Mouse (Mus musculus) midbrain, embryonic 16.5 days (tissue): ENCODE measurements around the gene Chrm3. TPM values are rescaled to one million over a fixed set of nuclear protein-coding genes. Genes with fewer than 3 reads are reported as not detected.

Experiments used
- ATAC-seq: fragments of 200-750 bp; cut with Nextera tagmentation; 2 replicates; pipeline ENCODE4 v1.8.0; 2017; ENCODE audit warnings: moderate TSS enrichment
- H3K27ac ChIP-seq: fragments of 300-500 bp; sonication (generic); 2 replicates; pipeline ENCODE4 v1.5.1; 2014; ENCODE audit warnings: mild to moderate bottlenecking, low read length, mixed read lengths
- H3K27me3 ChIP-seq: fragments of 300-500 bp; sonication (generic); 2 replicates; pipeline ENCODE4 v1.6.1; 2014; ENCODE audit warnings: low read depth, low read length, mixed read lengths; ENCODE audit not compliant: control insufficient read depth, insufficient read depth
- H3K36me3 ChIP-seq: fragments of 300-500 bp; sonication (generic); 2 replicates; pipeline ENCODE4 v1.6.1; 2014; ENCODE audit warnings: mild to moderate bottlenecking, low read length, moderate library complexity, mixed read lengths; ENCODE audit not compliant: control insufficient read depth, insufficient read depth
- H3K4me1 ChIP-seq: fragments of 300-500 bp; sonication (generic); 2 replicates; pipeline ENCODE4 v1.6.1; 2014; ENCODE audit warnings: mild to moderate bottlenecking, low read length, mixed read lengths; ENCODE audit not compliant: control insufficient read depth, insufficient read depth
- H3K4me2 ChIP-seq: fragments of 300-500 bp; sonication (generic); 2 replicates; pipeline ENCODE4 v1.6.1; 2014; ENCODE audit warnings: mild to moderate bottlenecking, low read length, mixed read lengths
- H3K4me3 ChIP-seq: fragments of 300-500 bp; sonication (generic); 2 replicates; pipeline ENCODE4 v1.5.1; 2014; ENCODE audit warnings: low read depth, mild to moderate bottlenecking, low read length, moderate library complexity, mixed read lengths
- H3K9ac ChIP-seq: fragments of 300-500 bp; sonication (generic); 2 replicates; pipeline ENCODE4 v1.6.1; 2014; ENCODE audit warnings: low read depth, low read length, mixed read lengths
- H3K9me3 ChIP-seq: fragments of 300-500 bp; sonication (generic); replicated peaks from 2 replicates; pipeline ENCODE4 v1.6.1; 2014; ENCODE audit warnings: mild to moderate bottlenecking, low read length, mixed read lengths; ENCODE audit not compliant: control insufficient read depth, poor library complexity, severe bottlenecking
- WGBS: fragments of 180-500 bp; shearing (Covaris S2); extraction: QIAGEN DNeasy Blood & Tissue Kit; methylation state at CpG from one replicate; pipeline ENCODE4 v1.1.7; 2014; 5-methylcytosine and 5-hydroxymethylcytosine counted together
- polyA plus RNA-seq: library from polyadenylated mRNA; unstranded; fragments of >200 nt; fragmentation: Nextera tagmentation; extraction: Ambion mirVana; gene quantifications from 2 replicates; pipeline ENCODE4 v1.2.1, GENCODE M21; 2015

Gene Chrm3
- polyA plus RNA-seq, 1 experiment from 2014 or later = 5.0 TPM

DNA sequence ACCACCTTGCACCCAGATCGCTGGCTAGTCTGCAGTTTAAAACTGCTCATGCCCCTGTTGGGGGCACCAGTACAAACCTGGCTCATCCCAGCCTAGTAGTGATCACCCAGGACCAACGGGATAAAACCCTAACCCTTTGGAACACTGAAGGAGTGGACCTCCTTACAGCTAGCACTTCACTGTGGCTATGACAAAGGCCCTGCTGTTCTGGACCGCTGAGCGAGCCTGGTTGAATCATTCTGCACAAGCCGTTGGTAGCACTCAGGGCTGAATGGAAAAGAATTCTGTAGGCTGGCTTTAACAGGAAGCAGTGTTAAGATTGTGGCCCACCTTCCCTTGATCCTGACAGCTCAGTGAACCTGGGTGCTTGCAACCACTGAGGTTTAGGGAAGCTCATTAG is 470.2 kb downstream of the Chrm3 start:
- Histone ChIP-seq H3K27me3 (no peaks in the 10 kb centered on the region), H3K4me1 (no peaks in the 10 kb centered on the region), H3K9me3 (no peaks in the 10 kb centered on the region), H3K27ac (no peak overlapping the region), H3K4me2 (no peak overlapping the region), H3K9ac (no peak overlapping the region), H3K4me3 (no peak overlapping the region), H3K36me3 (no peaks in the 10 kb centered on the region)
- WGBS = 44% methylated on average over 5 of the region's 5 CpGs
- ATAC-seq = no peak

DNA sequence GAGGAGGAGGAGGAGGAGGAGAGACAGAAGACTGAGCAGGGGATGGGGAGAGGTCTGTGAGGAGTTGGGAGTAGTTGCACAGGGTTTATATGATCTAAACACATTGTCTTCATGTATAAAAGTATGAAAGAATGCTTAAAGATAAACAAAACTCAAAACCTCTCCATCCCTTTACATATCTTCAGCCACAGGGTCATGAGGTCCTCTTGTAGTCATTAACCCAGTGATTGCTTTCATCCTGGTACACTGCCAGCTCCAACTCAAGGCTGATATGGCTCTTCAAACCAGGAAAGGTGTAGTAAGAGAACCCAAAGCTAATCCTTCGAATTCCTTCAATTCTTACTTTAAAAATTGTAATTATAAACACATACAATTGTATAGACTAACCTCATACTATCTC is 470.7 kb downstream of the Chrm3 start:
- Histone ChIP-seq H3K27ac (no peak overlapping the region), H3K4me1 (no peaks in the 10 kb centered on the region), H3K27me3 (no peaks in the 10 kb centered on the region), H3K4me3 (no peak overlapping the region), H3K9me3 (no peaks in the 10 kb centered on the region), H3K36me3 (no peaks in the 10 kb centered on the region), H3K9ac (no peak overlapping the region), H3K4me2 (no peak overlapping the region)
- ATAC-seq = no peak
- 65% methylated on average over 1 of the region's 1 CpGs for WGBS

DNA sequence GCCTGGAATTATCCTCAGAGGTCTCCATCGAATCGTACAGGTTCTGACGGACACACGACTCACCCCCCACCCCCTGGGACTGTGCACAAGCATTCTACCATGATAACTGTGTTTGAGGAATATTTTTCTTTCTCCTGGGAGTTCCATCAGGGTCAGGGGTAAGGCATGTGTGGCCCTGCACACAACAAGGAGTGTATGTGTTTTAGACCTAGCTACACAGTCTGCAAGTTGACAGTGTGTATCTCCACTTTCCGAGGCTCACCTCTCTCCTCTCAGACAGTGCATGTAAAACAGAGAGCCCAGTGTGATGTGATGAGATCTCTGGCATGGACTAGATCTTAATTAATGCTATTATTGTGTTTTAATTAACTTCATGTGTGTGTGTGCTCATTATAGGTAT is 472.4 kb downstream of the Chrm3 start:
- 73% methylated on average over 5 of the region's 5 CpGs for whole genome bisulfite sequencing
- no peak for ATAC-seq
- H3K9me3 ChIP-seq = no peaks in the 10 kb centered on the region

DNA sequence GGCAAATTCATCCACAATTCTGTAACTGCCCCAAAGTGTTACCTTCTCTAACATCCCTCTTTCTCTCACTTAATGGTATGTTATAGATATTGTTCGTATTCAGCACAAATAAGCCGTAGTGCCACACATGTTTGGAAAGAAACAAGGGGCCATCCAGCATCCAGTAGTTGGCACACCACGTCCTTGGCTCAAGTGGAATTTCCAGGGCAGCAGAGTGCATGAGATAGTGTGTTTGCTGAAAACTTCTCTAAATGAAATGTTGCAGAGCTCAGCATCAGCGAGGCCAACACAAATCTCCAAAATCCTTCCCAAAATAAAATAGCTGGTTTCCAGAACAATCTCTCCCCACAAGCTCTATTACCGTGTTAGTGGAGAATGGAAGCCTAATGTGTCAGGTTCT is 473.4 kb downstream of the Chrm3 start:
- WGBS = 87% methylated on average over 5 of the region's 5 CpGs
- no peak for ATAC-seq

More for the DNA sequence above, 472.4 kb downstream of the Chrm3 start:
- H3K9ac ChIP-seq = no peak overlapping the region
- H3K27me3 ChIP-seq = no peaks in the 10 kb centered on the region
- H3K4me2 ChIP-seq = no peak overlapping the region
- H3K4me1 ChIP-seq = no peaks in the 10 kb centered on the region
- H3K27ac ChIP-seq = no peak overlapping the region
- H3K36me3 ChIP-seq = no peaks in the 10 kb centered on the region
- H3K4me3 ChIP-seq = no peak overlapping the region

DNA sequence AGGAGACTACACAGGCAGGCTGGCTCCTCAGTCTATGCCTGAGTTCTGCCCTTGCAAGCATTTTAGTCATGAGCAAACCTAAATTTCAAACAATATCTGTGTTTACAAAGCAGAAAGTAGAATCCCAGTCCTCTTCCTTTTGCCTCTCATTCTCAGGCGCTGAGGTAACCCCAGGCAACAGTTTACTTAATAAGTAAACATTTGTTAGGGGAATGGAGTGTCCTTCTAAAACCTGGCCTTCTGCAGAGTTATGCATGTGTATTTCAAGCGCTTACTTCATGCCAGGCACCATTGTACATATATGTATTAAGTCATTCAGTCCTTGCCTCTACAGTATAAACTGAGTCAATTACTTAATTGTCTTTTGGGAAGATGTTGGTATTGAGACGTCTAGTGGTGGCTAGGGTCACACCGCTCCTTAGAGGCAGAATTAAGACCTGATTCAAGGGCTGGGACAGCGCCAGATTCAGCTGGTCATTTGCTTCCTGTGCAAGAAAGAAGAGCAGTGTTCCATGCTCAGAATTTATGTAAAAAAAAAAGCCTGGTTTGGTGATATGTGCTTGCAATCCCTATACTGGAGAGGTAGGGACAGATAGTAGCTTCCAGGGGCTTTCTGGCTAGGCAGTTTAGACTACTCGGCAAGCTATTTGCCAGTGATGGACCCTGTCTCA is 474.0 kb downstream of the Chrm3 start:
- Histone ChIP-seq H3K4me3 (no peak overlapping the region), H3K36me3 (no peaks in the 10 kb centered on the region), H3K9me3 (no peaks in the 10 kb centered on the region), H3K27me3 (no peaks in the 10 kb centered on the region), H3K4me1 (peaks cover 4% of the 10 kb centered on the region; the same call in 1 of the 2 replicates), H3K9ac (no peak overlapping the region), H3K4me2 (no peak overlapping the region), H3K27ac (no peak overlapping the region)
- 82% methylated on average over 6 of the region's 6 CpGs for WGBS
- no peak for ATAC-seq

More for the DNA sequence above, 473.4 kb downstream of the Chrm3 start:
- H3K9ac ChIP-seq = no peak overlapping the region
- H3K27me3 ChIP-seq = no peaks in the 10 kb centered on the region
- no peak overlapping the region for H3K27ac ChIP-seq
- no peaks in the 10 kb centered on the region for H3K36me3 ChIP-seq
- H3K9me3 ChIP-seq = no peaks in the 10 kb centered on the region
- peaks cover 4% of the 10 kb centered on the region; the same call in 1 of the 2 replicates for H3K4me1 ChIP-seq
- H3K4me2 ChIP-seq = no peak overlapping the region
- H3K4me3 ChIP-seq = no peak overlapping the region

DNA sequence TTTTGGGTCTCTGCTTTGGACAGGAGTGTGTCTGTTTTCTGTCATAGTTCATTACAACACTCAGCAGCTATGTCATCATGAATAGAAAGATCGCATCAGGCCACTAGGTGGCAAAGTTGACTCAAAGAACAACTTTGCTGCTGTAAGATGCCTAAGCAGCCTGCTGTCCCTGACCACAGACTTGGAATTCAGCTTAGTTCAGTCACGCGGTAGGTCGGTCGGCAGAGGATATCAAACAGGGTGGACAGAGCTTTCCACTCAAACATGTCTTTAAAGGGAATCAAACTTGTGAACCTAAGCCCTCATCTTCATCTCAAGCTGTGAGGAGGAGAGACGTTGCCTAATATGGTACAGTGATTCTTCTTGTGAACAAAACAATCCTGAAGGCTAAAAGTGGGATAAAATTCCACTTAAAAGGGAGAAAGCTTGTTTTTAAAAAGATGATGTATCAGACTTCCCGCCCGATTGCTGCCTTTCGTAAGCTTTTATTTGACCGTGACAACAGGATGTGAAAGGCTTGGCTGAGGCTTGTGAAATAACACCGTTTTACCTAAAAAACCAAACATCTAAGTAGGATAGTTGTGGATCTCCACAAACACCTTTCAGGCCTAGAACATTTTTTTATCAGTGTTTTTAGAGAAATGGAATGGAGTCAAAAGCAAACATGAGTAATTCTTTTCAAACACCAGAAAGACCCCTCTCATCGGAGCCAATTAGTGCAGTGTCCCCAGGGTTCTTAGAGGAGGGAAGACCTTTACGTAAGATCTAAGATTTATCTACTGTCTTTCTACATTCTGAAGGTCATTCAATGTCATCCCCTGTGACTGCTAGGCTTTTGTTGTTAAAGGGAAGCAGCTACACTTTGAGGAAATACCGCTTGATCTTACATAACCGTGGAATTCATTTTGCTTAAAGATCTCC is 478.0 kb downstream of the Chrm3 start:
- peak; percentile 91 for ATAC-seq
- H3K27ac ChIP-seq = no peak overlapping the region
- no peak overlapping the region for H3K4me3 ChIP-seq
- WGBS = 33% methylated on average over 15 of the region's 15 CpGs
- peak overlapping the region; percentile 29 for H3K4me2 ChIP-seq
- peaks cover 4% of the 10 kb centered on the region; the same call in 1 of the 2 replicates for H3K4me1 ChIP-seq
- no peaks in the 10 kb centered on the region for H3K9me3 ChIP-seq
- no peaks in the 10 kb centered on the region for H3K36me3 ChIP-seq
- no peak overlapping the region for H3K9ac ChIP-seq
- no peaks in the 10 kb centered on the region for H3K27me3 ChIP-seq

DNA sequence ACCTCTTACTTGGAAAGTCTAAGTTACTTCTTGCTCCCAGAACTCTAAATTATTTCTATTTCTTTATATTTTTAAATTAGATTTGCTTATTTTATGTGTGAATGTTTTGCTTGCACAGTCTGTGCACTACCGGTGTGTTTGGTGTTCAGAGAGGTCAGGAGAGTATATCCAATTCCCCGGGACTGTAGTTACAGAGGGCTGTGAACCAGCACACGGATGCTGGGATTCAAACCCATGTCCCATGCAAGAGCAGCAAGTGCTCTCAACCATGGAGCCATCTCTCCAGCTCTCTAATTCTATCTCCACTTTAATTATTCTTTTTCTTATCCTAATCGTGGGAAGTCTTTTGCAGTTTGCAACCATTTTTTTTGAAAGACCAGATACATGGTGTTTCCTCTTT is 478.7 kb downstream of the Chrm3 start:
- H3K27me3 ChIP-seq = no peaks in the 10 kb centered on the region
- no peaks in the 10 kb centered on the region; the same call in 1 of the 2 replicates for H3K36me3 ChIP-seq
- H3K4me3 ChIP-seq = no peak overlapping the region
- H3K27ac ChIP-seq = no peak overlapping the region
- no peak overlapping the region for H3K9ac ChIP-seq
- peaks cover 4% of the 10 kb centered on the region; the same call in 1 of the 2 replicates for H3K4me1 ChIP-seq
- H3K4me2 ChIP-seq = no peak overlapping the region
- WGBS = 60% methylated on average over 4 of the region's 4 CpGs
- no peaks in the 10 kb centered on the region for H3K9me3 ChIP-seq
- ATAC-seq = no peak; the same call in 1 of the 2 replicates

DNA sequence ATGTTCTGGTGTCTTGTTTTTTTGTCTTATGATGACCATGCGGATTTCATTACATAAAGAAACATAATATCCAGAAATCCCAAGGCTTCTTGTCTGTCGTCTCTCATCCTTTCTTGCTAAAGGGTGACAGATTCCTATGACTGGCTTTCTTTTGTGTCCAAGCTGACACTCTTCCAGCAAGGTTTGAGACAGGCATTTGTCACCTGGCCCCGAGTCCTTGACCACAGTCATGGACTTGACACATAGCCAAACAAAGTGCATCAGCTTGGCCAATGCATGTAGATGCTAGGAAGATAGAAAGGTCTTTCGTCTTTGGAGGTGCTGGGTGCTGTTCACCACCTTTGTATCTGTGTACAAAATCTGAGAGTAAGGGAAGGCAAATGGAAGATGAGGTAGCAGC is 480.2 kb downstream of the Chrm3 start:
- no peak overlapping the region for H3K4me3 ChIP-seq
- 86% methylated on average over 4 of the region's 4 CpGs for WGBS
- no peak overlapping the region for H3K4me2 ChIP-seq
- no peaks in the 10 kb centered on the region for H3K27me3 ChIP-seq
- H3K9me3 ChIP-seq = no peaks in the 10 kb centered on the region
- H3K27ac ChIP-seq = no peak overlapping the region
- H3K9ac ChIP-seq = no peak overlapping the region
- no peaks in the 10 kb centered on the region; the same call in 1 of the 2 replicates for H3K36me3 ChIP-seq
- no peak for ATAC-seq
- peaks cover 4% of the 10 kb centered on the region; the same call in 1 of the 2 replicates for H3K4me1 ChIP-seq

DNA sequence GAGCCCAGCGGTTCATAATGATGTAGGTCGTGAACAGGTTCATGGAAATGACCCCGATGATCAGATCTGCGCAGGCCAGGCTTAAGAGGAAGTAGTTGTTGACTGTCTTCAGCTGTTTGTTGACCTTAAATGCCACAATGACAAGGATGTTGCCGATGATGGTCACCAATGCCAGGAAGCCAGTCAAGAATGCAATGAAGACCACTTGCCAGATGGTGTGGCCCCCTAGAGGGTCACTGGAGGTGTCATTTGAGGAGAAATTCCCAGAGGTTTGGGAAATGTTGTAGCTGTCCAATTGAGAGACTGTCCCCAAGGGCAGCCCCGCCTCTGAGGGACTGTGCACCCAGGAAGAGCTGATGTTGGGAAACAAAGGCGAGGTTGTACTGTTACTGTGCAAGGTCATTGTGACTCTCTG is 482.0 kb downstream of the Chrm3 start:
- Histone ChIP-seq H3K27me3 (no peaks in the 10 kb centered on the region), H3K9me3 (no peaks in the 10 kb centered on the region), H3K9ac (no peak overlapping the region), H3K4me2 (no peak overlapping the region), H3K4me3 (no peak overlapping the region), H3K36me3 (no peaks in the 10 kb centered on the region; the same call in 1 of the 2 replicates), H3K27ac (no peak overlapping the region), H3K4me1 (peaks cover 4% of the 10 kb centered on the region; the same call in 1 of the 2 replicates)
- 91% methylated on average over 7 of the region's 7 CpGs for WGBS
- ATAC-seq = no peak
